Mouse (Mus musculus) 416B (cell line): Measurements from ENCODE around the gene Gm20920.
"Not testable (repeated sequence)": the region's sequence is repeated elsewhere in the genome, so short reads cannot be mapped to it uniquely, and the experiment has no call there.

Source experiments
- DNase-seq: peaks from one replicate; pipeline ENCODE4 v3.0.0; 2011; ENCODE audit warnings: low read depth

The Gm20920 gene

GRCm38 (mm10) chrY:51851820-51852219, at the start of gene Gm20920:
Gene Gm20920, plus strand, starts transcription at chrY:51852120.
- not testable (repeated sequence) for DNase-seq
